Mouse (Mus musculus): Measurements from ENCODE around the gene Gm2115.

Gene Gm2115

DNA sequence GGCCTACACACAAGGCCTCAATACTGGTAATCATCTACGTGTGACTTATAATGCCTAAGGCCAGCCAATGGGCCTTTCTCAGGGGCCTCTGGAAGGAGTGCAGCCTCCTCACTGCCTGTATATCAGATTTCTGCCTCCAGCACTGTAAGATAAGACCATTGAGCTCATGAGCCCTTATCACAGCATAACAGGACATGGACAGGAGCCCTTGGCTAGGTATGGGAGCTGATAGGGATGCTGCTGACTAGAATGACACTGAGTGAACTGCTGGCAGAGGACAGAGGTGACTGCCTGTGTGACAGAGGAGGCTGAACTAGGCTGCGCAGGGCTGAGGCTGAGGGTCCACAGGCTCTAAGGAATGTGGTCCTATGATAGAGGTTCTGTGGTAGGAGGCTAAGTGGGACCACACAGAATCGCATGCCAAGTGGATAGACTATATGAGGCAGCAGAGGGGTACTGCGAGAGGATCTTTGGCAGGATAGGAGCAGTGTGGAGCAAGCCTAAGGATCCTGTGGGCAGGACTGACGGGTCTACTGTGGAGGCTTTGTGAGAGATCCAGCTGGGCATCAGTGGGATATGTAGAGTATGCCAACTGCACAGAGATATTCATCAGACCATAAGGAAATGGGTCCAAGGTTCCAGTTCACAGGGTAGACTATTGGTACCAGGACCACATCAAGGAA is 58.5 kb downstream of the Gm2115 start:
- 75% methylated on average over 5 of the region's 5 CpGs for WGBS

DNA sequence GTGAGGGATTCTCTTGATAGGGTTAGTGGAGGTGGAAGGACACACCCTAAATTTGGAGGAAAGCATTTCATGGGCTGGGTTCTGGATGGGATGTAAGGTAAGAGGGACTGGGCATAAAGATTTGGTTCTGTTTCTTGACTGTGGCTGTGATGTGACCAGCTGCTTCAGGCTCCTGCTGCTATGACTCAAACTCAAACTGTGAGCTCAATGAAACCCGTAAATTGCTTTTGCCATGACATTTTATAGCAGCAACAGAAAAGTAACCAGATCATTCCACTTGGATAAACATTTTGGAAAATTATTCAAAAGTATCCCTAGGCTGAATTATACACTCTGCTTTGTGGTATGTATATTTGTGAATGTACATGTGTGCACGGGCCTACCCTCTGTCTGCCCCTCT is 61.9 kb downstream of the Gm2115 start:
- WGBS = 86% methylated on average over 2 of the region's 2 CpGs

DNA sequence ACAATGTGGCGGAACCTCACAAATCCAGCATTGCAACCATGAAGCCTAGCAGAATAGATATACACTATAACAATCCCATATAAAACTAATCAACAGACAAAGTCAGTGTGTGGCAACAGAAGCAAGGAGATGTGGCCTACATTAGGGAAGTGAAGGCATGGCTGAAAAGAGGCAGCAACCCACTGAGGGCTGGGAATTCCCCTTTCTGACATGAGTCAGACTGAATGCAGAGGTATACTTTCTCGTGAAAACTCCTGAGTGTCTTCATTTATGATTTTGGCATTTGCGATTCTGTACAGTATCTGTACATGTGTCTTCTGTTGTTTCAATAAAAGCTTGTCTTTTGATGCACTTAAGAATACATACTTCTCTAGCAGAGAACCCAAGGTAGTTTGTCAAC is 62.6 kb downstream of the Gm2115 start:
- 85% methylated on average over 3 of the region's 3 CpGs for WGBS

- 32% methylated on average over 8 of the region's 8 CpGs for WGBS
Measured at GRCm38 (mm10) chr7:84594087-84594916, 65.5 kb downstream of the Gm2115 start.

GRCm38 (mm10) chr7:84596002-84596401 is 67.2 kb downstream of the Gm2115 start:
- 90% methylated on average over 3 of the region's 3 CpGs for WGBS

- WGBS = 83% methylated on average over 3 of the region's 3 CpGs
Measured at GRCm38 (mm10) chr7:84596633-84597032, 67.9 kb downstream of the Gm2115 start.

DNA sequence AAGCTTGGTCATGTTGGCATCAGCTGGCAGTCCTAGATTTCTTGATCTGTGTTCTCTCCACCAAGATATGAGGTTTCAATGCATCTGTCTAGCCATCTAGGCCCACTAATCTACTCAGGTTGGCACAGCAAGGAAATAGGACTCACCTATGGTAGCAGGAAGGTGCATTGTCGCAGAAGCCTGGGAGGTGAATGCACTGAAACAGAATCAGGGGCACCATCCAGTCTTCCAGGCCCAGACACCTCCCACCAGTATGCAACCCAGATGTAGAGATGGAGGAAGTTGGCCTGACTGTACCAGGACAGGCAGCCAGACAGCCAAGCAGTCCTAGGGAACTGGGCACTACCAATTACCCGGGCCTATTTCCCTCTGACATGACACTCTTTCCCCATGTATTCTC is 71.9 kb downstream of the Gm2115 start:
- WGBS = 93% methylated on average over 2 of the region's 2 CpGs

DNA sequence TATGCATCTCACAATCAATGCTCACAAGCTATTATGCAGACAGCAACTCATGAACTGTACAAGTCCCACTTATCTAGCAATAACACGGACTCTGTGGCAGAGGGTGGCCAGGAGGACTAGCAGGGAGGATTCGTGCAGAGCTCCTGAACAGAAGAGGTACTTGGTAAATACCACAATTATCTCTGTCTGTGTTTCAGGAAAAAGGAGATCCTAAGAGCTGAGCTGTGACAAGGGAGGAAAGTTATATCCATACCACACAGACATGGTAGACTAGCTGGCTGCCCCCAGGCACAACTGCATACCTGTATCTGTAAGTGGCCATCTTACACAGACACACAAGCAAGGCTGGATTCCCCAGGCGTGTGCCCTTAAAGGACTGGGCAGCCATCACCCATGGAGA is 72.6 kb downstream of the Gm2115 start:
- 91% methylated on average over 3 of the region's 3 CpGs for WGBS

GRCm38 (mm10) chr7:84604501-84604900 is 75.7 kb downstream of the Gm2115 start:
- 72% methylated on average over 3 of the region's 3 CpGs for WGBS

DNA sequence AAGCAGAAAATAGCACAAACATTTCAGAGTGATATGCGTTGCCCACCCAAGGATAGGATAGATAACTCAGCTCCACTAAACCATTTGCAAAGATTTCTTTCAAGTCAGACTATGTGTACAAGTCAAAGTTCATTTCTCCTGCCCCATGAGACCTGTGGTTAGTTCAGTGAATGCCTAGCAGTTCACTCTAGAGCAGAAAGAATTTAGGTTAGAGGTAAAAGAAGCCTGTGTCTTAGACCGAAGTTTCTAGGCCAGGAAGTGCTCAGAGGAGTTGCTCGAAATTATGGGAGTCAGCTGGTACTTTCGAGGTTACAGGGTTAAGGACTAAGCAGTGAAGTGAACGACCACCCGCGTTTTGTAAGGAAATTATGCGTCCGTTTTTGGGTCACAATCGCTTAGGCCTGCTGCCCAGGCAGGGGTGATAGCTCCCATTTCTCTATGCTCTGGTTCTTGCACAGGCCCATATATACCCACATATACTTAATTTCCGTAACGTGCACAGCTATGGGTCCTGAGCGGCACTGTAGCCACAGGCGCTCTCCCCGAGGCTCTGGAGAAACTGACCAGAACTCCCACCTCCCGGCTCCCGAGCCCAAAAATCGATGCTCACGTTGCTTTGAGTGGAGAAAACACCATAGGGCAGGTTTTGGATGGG is 76.4 kb downstream of the Gm2115 start:
- WGBS = 9% methylated on average over 19 of the region's 19 CpGs

DNA sequence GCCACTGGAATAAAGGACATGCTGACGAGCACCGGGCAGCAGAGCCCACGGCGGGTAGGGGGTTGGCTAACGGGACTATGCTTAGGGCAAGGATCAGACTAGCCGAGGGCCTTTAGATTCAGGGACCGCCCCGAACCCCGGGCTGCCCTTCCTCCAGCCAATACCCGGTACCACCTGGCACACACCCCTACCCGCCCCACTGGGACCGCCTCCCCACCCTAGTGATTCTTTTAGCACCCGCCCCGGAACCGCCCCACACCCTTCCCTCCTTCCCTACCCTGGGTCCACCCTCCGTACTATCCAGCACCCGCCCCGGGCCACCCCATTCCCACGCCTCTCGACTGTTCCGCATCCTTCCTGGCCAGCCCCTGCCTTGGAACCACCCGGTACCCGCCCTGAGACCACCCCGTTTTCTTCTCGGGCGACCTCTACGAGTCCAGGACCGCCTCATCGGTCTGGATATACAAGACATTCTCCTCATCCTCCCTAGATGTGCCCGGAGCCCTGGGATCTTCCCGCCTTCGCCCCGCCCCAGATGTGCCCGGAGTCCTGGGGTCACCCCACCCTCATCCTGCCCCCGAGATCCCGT is 77.0 kb downstream of the Gm2115 start:
- WGBS = under 1% methylated on average over 35 of the region's 36 CpGs

DNA sequence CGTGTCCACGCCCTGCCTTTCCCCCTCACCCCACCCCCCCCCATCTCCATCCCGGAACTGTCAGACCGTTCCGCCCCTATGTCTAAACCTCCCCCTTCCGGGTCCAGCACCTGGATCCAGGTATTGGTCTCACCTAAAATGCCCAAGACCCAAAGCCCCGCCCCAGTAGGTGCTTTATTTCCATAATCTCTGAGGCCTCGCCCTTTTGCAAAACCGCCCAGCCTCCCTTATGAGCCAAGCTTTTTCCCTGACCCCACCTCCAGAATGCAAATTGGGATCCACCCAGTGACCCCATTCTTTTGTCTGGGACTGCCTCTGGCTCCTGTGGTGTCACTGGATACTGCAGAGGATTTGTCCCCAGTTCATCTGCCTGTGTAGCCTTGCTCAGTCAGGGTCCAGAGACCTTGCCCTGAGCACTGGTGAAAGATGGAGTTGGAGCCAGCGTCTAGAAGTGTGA is 77.6 kb downstream of the Gm2115 start, which contains the start of gene Fah:
Gene Fah (minus strand): TSS at position 430 of the 457 bp plus-strand sequence.
- WGBS = 8% methylated on average over 10 of the region's 10 CpGs

DNA sequence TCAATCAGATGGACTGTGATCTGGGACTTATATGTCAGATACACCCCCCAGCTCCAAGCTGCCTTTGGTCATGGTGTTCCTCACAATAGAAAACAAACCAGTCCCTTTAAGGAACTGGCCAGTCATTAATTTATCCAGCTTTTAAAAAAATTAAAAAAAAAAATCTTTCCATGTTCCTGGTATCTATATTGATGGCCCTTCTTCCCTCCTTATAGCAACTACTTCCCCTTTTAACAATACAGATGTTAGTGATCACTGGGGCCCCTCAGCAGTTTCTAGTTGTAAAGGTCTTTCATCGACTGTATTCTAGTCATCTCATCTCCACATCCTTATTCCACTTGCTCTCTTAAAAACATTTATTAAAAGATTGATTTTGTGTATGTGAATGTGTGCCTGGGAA is 82.9 kb downstream of the Gm2115 start:
- WGBS = 88% methylated on average over 1 of the region's 1 CpGs

- WGBS = 86% methylated on average over 4 of the region's 4 CpGs
Measured at GRCm38 (mm10) chr7:84612445-84612844, 83.7 kb downstream of the Gm2115 start.

- 95% methylated on average over 2 of the region's 2 CpGs for WGBS
Measured at GRCm38 (mm10) chr7:84618951-84619350, 90.2 kb downstream of the Gm2115 start.

DNA sequence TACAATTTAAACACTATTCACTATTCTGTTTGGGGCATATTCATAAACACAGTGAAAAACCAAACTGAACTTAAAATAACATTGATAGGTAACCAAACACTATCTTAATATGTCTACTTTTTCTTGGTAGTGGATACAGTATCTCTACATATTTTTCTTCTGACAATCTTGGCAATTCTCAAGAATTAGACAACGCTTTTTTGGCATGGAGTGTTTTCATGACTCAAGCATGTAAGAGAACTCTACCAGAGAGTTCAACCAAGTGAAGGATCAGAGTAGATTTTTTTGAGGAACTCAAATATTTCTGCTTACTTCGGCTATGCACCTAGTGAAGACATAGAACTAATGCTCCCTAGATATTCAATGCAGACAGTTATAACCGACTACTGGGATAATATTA is 92.2 kb downstream of the Gm2115 start:
- 92% methylated on average over 3 of the region's 3 CpGs for WGBS

- WGBS = 63% methylated on average over 4 of the region's 4 CpGs
Measured at GRCm38 (mm10) chr7:84623718-84624117, 95.0 kb downstream of the Gm2115 start.

GRCm38 (mm10) chr7:84631878-84632277 is 103.1 kb downstream of the Gm2115 start:
- 92% methylated on average over 3 of the region's 3 CpGs for WGBS

All from cerebral cortex, adult 2 months (tissue).